Mouse (Mus musculus): ENCODE measurements at regions not wholly inside any gene's neighbourhood (a gene's known extent, or its start where the extent isn't known, plus 50 kb on each side); places are given as distances from the start of the nearest gene placed in this dataset.

DNA sequence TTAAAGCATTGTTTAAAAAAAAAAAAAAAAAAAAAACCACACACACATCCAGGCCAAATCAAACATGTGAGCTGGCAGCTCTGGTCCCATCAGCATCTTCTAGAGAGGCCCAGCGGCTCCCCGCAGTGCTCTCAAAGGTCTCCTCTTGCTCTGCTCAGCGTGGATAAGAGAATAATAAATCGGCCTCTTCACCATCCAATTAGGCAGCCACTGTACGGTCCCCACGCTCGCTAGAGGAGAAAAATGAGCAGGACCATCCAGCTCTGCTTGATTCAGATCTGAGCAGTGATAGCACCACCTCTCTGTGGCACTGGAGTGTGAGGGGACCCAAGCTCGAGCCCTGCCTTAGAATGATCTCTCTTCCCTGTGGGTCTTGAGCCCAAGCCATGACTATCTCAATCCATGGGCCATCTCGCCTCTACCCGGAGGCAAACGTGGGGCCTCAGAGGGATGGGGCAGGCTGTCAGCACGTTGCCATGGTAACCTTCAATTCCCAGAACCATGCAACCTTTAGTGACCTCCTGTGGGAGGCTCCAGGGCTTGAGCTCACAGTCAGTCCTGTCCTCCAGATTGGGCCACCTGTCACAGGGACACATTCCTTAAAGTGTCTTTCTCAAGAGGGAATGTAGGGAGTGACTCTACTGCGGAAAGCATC is 273.6 kb upstream of the Prok2 start:
- TF ChIP-seq POLR2A (IDR thresholded peaks at IDR 0.05; ENCODE audit: insufficient read depth, low read depth, low read length) (no peak), CTCF (IDR thresholded peaks at IDR 0.05; ENCODE audit: insufficient read depth, low read depth, low read length) (no peak)

Measured in olfactory bulb, adult 2 months (tissue).